Mouse (Mus musculus) hindbrain, embryonic 15.5 days (tissue): ENCODE data around the gene Tex38. TPM values are rescaled to one million over a fixed set of nuclear protein-coding genes. Genes with fewer than 3 reads are reported as not detected.

Experiments used
- ATAC-seq: fragments of 200-750 bp; cut with Nextera tagmentation; 2 replicates; pipeline ENCODE4 v1.8.0; 2017; ENCODE audit warnings: low read depth, moderate number of reproducible peaks, moderate TSS enrichment; ENCODE audit not compliant: low FRiP score
- H3K27ac ChIP-seq: fragments of 300-500 bp; sonication (generic); replicated peaks from 2 replicates; pipeline ENCODE4 v1.5.1; 2015; ENCODE audit warnings: mild to moderate bottlenecking, inconsistent platforms
- H3K27me3 ChIP-seq: fragments of 300-500 bp; sonication (generic); 2 replicates; pipeline ENCODE4 v1.6.1; 2015; ENCODE audit warnings: control low read depth, inconsistent platforms
- H3K36me3 ChIP-seq: fragments of 300-500 bp; sonication (generic); 2 replicates; pipeline ENCODE4 v1.6.1; 2015; ENCODE audit warnings: control low read depth, inconsistent platforms
- H3K4me1 ChIP-seq: fragments of 300-500 bp; sonication (generic); replicated peaks from 2 replicates; pipeline ENCODE4 v1.6.1; 2015; ENCODE audit warnings: control low read depth, inconsistent platforms
- H3K4me2 ChIP-seq: fragments of 300-500 bp; sonication (generic); 2 replicates; pipeline ENCODE4 v1.6.1; 2015; ENCODE audit warnings: moderate library complexity, mild to moderate bottlenecking, inconsistent platforms
- H3K4me3 ChIP-seq: fragments of 300-500 bp; sonication (generic); 2 replicates; pipeline ENCODE4 v1.5.1; 2015; ENCODE audit warnings: mild to moderate bottlenecking, inconsistent platforms
- H3K9ac ChIP-seq: fragments of 300-500 bp; sonication (generic); 2 replicates; pipeline ENCODE4 v1.6.1; 2015; ENCODE audit warnings: inconsistent platforms
- H3K9me3 ChIP-seq: fragments of 300-500 bp; sonication (generic); 2 replicates; pipeline ENCODE4 v1.6.1; 2016; ENCODE audit warnings: control low read depth, inconsistent platforms
- WGBS: fragments of 180-500 bp; shearing (Covaris S2); methylation state at CpG from one replicate; pipeline ENCODE4 v1.1.7; 2015; 5-methylcytosine and 5-hydroxymethylcytosine counted together
- polyA plus RNA-seq: library from polyadenylated mRNA; unstranded; fragments of >200 nt; fragmentation: Nextera tagmentation; extraction: Ambion mirVana; gene quantifications from 2 replicates; pipeline ENCODE4 v1.2.1, GENCODE M21; 2015

Gene Tex38
- polyA plus RNA-seq, 1 experiment from 2014 or later: 0.91 TPM

- no peaks in the 10 kb centered on the region for H3K27me3 ChIP-seq
- no peak overlapping the region for H3K9ac ChIP-seq
- H3K4me1 ChIP-seq: no peaks in the 10 kb centered on the region
- H3K27ac ChIP-seq: no peak overlapping the region
- no peak overlapping the region for H3K4me3 ChIP-seq
- 25% methylated on average over 11 of the region's 11 CpGs for WGBS
- no peak for ATAC-seq
- H3K4me2 ChIP-seq: no peak overlapping the region
- H3K9me3 ChIP-seq: no peaks in the 10 kb centered on the region
- peaks cover 41% of the 10 kb centered on the region for H3K36me3 ChIP-seq
Observed at GRCm38 (mm10) chr4:115767647-115768467, 13.0 kb downstream of the Tex38 start.

- H3K4me2 ChIP-seq: no peak overlapping the region
- H3K9ac ChIP-seq: no peak overlapping the region
- 81% methylated on average over 11 of the region's 11 CpGs for whole genome bisulfite sequencing
- H3K27ac ChIP-seq: no peak overlapping the region
- H3K9me3 ChIP-seq: no peaks in the 10 kb centered on the region
- 0 out of 2 replicates have a peak, but pooled peaks have one; percentile 38 for ATAC-seq
- no peak overlapping the region for H3K4me3 ChIP-seq
- no peaks in the 10 kb centered on the region for H3K4me1 ChIP-seq
- H3K27me3 ChIP-seq: no peaks in the 10 kb centered on the region
- H3K36me3 ChIP-seq: peaks cover 41% of the 10 kb centered on the region
Observed at GRCm38 (mm10) chr4:115764581-115764980, 16.2 kb downstream of the Tex38 start.

GRCm38 (mm10) chr4:115761206-115761605, 19.6 kb downstream of the Tex38 start:
- H3K36me3 ChIP-seq: peaks cover 47% of the 10 kb centered on the region
- H3K9me3 ChIP-seq: no peaks in the 10 kb centered on the region
- no peak overlapping the region for H3K4me3 ChIP-seq
- H3K9ac ChIP-seq: no peak overlapping the region
- 71% methylated on average over 3 of the region's 3 CpGs for WGBS
- H3K27ac ChIP-seq: no peak overlapping the region
- no peak overlapping the region for H3K4me2 ChIP-seq
- ATAC-seq: no peak
- H3K4me1 ChIP-seq: no peaks in the 10 kb centered on the region
- H3K27me3 ChIP-seq: no peaks in the 10 kb centered on the region

- no peak overlapping the region for H3K27ac ChIP-seq
- H3K36me3 ChIP-seq: peaks cover 45% of the 10 kb centered on the region
- H3K4me3 ChIP-seq: no peak overlapping the region
- no peaks in the 10 kb centered on the region for H3K9me3 ChIP-seq
- no peaks in the 10 kb centered on the region for H3K27me3 ChIP-seq
- no peak overlapping the region for H3K9ac ChIP-seq
- ATAC-seq: no peak
- no peaks in the 10 kb centered on the region for H3K4me1 ChIP-seq
- WGBS: 96% methylated on average over 1 of the region's 1 CpGs
- H3K4me2 ChIP-seq: no peak overlapping the region
Observed at GRCm38 (mm10) chr4:115754851-115755250, 26.0 kb downstream of the Tex38 start.

GRCm38 (mm10) chr4:115754101-115754500, 26.7 kb downstream of the Tex38 start:
- Histone ChIP-seq H3K27me3 (no peaks in the 10 kb centered on the region), H3K9me3 (no peaks in the 10 kb centered on the region), H3K4me1 (no peaks in the 10 kb centered on the region), H3K4me2 (no peak overlapping the region), H3K4me3 (no peak overlapping the region), H3K27ac (no peak overlapping the region), H3K36me3 (peaks cover 39% of the 10 kb centered on the region), H3K9ac (no peak overlapping the region)
- no peak for ATAC-seq
- WGBS: 96% methylated on average over 3 of the region's 3 CpGs

- Histone ChIP-seq H3K4me1 (no peaks in the 10 kb centered on the region), H3K27ac (no peak overlapping the region), H3K27me3 (no peaks in the 10 kb centered on the region), H3K4me3 (no peak overlapping the region), H3K9ac (no peak overlapping the region), H3K36me3 (peaks cover 31% of the 10 kb centered on the region), H3K9me3 (no peaks in the 10 kb centered on the region), H3K4me2 (no peak overlapping the region)
- ATAC-seq: no peak
- 96% methylated on average over 1 of the region's 1 CpGs for WGBS
Observed at GRCm38 (mm10) chr4:115749336-115749735, 31.5 kb downstream of the Tex38 start.

GRCm38 (mm10) chr4:115748181-115748580, 32.6 kb downstream of the Tex38 start:
- Histone ChIP-seq H3K27me3 (no peaks in the 10 kb centered on the region), H3K4me1 (no peaks in the 10 kb centered on the region), H3K9me3 (no peaks in the 10 kb centered on the region), H3K9ac (no peak overlapping the region), H3K4me3 (no peak overlapping the region), H3K36me3 (peaks cover 27% of the 10 kb centered on the region), H3K4me2 (no peak overlapping the region), H3K27ac (no peak overlapping the region)
- no peak for ATAC-seq
- 80% methylated on average over 1 of the region's 1 CpGs for WGBS

GRCm38 (mm10) chr4:115743096-115743495, 37.7 kb downstream of the Tex38 start:
- Histone ChIP-seq H3K27ac (no peak overlapping the region), H3K4me2 (no peak overlapping the region), H3K36me3 (peaks cover 28% of the 10 kb centered on the region), H3K4me3 (no peak overlapping the region), H3K9ac (no peak overlapping the region), H3K9me3 (no peaks in the 10 kb centered on the region), H3K27me3 (no peaks in the 10 kb centered on the region), H3K4me1 (peaks cover 19% of the 10 kb centered on the region)
- no peak for ATAC-seq
- WGBS: 93% methylated on average over 4 of the region's 4 CpGs

- Histone ChIP-seq H3K27me3 (no peaks in the 10 kb centered on the region), H3K4me1 (peaks cover 20% of the 10 kb centered on the region), H3K36me3 (peaks cover 26% of the 10 kb centered on the region), H3K9me3 (no peaks in the 10 kb centered on the region), H3K9ac (no peak overlapping the region), H3K4me3 (no peak overlapping the region), H3K4me2 (no peak overlapping the region), H3K27ac (no peak overlapping the region)
- no peak for ATAC-seq
Observed at GRCm38 (mm10) chr4:115742658-115743057, 38.2 kb downstream of the Tex38 start.

GRCm38 (mm10) chr4:115738481-115738985, 42.3 kb downstream of the Tex38 start:
- H3K27me3 ChIP-seq: no peaks in the 10 kb centered on the region
- ATAC-seq: no peak
- 46% methylated on average over 13 of the region's 13 CpGs for WGBS
- H3K4me1 ChIP-seq: peaks cover 20% of the 10 kb centered on the region
- peak overlapping the region; percentile 71 for H3K4me3 ChIP-seq
- peak overlapping the region; percentile 83 for H3K4me2 ChIP-seq
- H3K9ac ChIP-seq: peak overlapping the region; percentile 81
- H3K36me3 ChIP-seq: peaks cover 17% of the 10 kb centered on the region
- H3K27ac ChIP-seq: no peak overlapping the region
- H3K9me3 ChIP-seq: no peaks in the 10 kb centered on the region

GRCm38 (mm10) chr4:115737551-115738041, 43.2 kb downstream of the Tex38 start, which contains the start of gene Efcab14:
Efcab14 (plus strand) TSS chr4:115737744.
- ATAC-seq: peak; percentile 100
- Histone ChIP-seq H3K36me3 (peaks cover 13% of the 10 kb centered on the region), H3K4me3 (peak within 1 kb of the TSS; percentile 71), H3K9ac (peak within 1 kb of the TSS; percentile 81), H3K4me2 (peak within 1 kb of the TSS; percentile 83), H3K4me1 (peaks cover 20% of the 10 kb centered on the region), H3K27ac (peak within 1 kb of the TSS; percentile 87), H3K9me3 (no peaks in the 10 kb centered on the region), H3K27me3 (no peaks in the 10 kb centered on the region)
- under 1% methylated on average over 45 of the region's 45 CpGs for WGBS

- H3K9ac ChIP-seq: no peak overlapping the region
- H3K27me3 ChIP-seq: peaks cover 6% of the 10 kb centered on the region; the same call in 1 of the 2 replicates
- no peak for ATAC-seq
- no peaks in the 10 kb centered on the region for H3K36me3 ChIP-seq
- H3K4me2 ChIP-seq: no peak overlapping the region
- WGBS: 72% methylated on average over 4 of the region's 4 CpGs
- H3K4me3 ChIP-seq: no peak overlapping the region
- H3K4me1 ChIP-seq: peaks cover 19% of the 10 kb centered on the region
- H3K9me3 ChIP-seq: no peaks in the 10 kb centered on the region
- H3K27ac ChIP-seq: no peak overlapping the region
Observed at GRCm38 (mm10) chr4:115734867-115735266, 46.0 kb downstream of the Tex38 start.
